Mouse (Mus musculus) adrenal gland, adult 18-20 months (tissue): Measurements from ENCODE around the gene Akt1s1. TPM values are rescaled to one million over a fixed set of nuclear protein-coding genes. Genes with fewer than 3 reads are reported as not detected.

Experiments
- DNase-seq, 2 experiments: peaks; one replicate each; pipeline ENCODE4 v3.0.0; 2021 to 2022; ENCODE audit warnings: low spot score in 2 of 2
- total RNA-seq, 2 experiments: library from RNA; stranded (reverse); gene quantifications; 1 replicate in 1 of 2; 2 replicates in 1 of 2; pipeline ENCODE4 v1.2.3; 2021

The Akt1s1 gene
- total RNA-seq, 2 experiments from 2014 or later = 86.3 to 128 TPM

DNA sequence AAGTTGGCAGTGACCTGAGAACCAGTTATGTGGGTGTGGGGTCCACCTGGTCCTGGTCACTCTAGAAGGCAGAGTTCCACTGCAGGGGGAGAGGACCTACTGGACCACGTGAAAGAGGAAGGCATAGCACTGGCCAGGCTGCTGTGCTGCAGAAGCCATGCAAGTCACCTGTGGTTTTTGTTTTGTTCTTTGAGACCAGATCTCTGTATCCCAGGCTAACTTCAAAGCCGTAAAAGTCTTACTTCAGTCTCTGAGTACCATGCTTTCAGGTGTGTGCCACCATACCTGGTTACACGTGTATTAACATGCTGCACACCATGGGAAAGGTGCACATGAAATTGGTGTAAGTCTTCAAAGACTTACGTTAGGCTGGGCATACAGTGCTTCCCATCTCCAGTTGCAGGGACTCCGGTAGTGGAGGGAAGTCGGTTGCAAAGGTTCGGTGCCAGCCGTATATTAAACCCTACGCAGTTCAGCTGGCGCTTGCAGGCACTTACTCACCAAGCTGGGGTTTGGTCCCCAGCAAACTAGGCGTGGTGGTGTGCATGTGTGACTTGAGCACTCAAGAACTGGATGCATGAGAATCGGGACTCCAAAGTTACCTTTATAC, 2.9 kb downstream of the Akt1s1 start:
- DNase-seq = no peak

DNA sequence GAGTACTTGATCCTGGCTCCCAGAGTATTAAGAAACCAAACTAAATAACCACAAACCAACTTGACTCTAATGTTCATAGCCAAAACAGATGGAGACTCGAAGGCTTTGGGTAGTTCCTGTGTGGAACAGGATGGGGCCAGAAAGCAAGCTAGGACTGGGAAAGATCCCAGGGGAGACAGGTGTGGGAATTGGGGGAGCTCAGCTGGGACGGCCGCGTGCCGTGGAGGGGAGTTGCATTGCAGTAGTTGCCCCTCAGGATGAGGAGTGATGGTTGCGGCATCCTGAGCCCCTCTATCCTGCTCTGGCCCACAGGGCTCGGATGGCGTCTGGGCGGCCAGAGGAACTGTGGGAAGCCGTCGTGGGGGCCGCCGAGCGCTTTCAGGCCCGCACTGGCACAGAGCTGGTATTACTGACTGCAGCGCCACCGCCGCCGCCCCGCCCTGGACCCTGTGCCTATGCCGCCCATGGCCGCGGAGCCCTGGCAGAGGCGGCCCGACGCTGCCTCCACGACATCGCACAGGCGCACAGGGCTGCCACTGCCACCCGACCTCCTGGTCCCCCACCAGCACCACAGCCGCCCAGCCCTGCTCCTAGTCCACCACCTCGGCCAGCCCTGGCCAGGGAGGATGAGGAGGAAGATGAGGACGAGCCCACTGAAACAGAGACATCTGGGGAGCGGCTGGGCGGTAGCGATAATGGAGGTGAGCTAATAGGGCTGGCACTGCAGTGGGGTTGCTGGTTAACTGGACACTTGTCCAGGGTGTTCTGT, 3.7 kb downstream of the Akt1s1 start:
- no peak for DNase-seq

DNA sequence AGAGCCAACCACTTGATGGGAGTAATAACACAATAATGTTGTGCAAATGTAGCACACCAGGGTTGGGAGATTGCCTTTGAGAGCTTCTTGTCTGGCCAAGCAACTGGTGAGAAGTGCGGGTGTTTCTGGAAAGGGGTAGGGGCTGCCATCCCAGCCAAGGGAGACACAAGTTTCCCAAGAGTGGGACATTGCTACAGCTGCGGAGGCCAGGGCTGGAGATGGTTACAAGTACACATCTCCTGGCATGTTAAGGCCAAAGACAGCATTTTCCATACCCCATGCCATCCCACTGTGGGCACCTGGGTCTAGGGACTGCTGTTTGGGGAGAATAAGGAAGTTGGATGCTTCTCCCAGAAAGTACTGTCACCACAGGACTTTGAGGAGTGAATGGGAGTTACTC, 4.3 kb downstream of the Akt1s1 start:
- no peak for DNase-seq

DNA sequence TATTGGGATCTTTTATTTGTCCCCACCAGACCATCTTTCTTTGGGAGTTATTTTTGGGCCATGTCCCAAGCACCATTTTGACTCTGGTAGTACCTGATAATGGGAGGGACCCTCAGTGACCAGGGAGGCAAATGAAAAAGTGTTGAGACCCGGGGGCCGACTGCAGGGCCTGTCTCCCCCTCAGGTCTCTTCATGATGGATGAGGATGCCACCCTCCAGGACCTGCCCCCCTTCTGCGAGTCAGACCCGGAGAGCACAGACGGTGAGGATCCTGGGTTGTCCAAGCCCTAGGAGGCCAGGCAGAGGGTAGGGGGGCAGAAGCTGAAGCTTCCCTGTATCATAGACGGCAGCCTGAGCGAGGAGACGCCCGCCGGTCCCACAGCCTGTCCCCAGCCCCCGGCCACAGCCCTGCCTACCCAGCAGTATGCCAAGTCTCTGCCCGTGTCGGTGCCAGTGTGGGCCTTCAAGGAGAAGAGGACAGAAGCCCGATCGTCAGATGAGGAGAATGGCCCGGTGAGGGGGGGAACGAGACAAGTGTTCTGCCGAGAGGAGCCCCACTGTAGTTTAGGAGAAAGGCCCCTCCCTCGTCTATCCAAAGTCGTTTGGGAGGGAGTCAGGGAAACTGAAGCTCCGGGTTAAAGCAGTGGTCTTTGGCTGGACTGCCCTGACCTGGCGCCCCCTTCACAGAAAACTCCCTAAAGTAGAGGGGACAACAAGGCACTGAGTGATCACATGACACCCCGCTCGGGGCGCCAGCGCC, 5.0 kb downstream of the Akt1s1 start:
- DNase-seq = no peak

DNA sequence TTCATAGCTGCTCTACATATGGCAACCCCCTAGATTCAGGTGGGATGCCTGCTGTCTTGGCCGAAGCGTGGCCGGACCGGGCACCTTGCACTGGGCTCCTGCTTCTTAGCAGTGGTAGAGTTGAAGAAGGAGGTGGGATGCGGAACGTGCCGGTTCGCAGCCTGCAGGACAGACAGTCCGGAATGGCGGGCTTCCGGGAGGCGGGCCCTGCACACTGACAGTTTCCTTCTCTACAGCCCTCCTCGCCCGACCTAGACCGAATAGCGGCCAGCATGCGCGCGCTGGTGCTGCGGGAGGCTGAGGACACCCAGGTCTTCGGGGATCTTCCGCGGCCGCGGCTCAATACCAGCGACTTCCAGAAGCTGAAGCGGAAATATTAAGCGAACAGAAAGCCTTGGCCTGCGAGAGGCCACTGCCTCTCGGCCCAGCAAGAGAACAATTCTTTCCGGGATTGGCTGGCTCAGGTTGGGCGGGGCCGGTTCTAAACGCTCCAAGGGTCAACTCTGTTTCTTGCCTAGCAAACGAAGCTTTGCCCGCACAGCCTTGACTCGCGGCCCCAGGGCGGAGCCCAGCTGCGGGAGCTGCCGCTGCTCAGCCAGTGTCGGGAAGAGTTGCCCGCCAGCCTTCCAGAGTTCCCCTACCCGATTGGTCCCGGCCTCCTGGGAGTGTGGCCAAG, 5.7 kb downstream of the Akt1s1 start:
- DNase-seq = peak; percentile 84 to 85

DNA sequence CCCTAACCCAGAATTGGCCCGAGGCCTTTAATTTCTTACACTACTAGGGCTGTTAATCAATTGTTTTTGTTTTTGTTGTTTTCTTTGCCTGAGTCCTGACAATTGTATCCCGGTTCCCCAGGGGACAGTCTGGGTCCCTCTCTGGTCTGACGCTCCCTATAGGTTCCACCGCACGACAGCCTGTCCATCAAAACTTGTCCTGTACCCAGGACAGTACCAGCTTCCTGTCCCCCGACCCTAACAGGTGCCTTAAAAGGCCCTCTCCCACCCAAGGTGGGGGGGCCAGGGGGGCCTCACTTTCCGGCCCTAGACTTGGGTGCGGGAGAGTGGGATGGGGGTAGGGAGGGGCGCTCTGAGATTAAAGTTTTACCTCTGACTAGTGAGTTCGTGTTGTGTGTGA, 6.2 kb downstream of the Akt1s1 start:
- DNase-seq = no peak

DNA sequence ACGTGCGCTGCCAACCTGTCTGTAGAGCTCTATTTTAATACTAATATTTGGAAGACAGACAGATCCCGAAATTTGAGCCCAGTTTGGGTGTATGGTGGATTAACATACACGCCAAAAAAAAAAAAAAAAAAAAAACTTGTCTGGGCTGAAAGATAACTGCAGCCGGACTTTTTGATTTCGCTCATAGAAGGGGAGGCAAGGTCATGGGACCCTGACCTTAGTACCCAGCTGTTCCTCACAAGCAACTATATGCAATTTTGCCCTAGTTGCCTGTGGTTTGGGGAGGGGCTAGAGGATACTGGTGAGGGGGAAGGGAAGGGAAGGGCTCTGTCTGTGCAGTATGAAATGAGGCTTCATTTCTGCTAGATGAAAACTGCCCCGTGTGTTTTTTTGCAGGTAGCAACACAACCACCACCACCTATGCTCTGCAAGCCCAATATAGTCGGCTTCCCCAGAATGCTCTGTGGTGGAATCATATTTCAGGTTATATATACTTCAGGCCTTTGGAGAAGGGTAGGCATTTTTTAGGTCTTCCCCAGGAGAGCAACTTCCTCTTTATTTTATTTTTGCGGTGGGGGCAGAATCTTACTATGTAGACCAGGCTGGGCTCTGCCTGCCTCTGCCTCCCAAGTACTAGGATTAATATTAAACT, 7.6 kb downstream of the Akt1s1 start:
- DNase-seq = no peak

DNA sequence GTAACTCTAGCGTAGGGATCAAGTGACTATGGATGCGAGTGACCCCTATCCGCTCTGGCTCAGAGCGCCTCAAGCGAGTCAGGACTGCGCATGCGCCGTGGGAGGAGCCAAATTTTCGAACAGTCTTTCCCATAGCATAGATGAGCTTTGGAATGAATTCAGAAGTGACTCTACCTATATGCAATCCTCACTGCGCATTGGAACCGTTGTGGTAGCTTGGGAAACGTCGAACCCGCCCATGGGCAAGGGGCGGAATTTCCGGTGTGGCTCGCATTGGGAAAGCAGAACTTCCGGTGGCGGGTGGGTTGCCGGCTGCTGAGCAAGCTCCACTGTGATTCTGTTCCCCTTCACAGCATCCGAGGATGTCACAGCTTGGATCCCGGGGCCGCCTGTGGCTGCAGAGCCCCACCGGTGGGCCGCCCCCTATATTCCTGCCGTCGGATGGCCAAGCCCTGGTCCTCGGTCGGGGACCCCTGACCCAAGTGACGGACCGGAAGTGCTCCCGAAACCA, 8.3 kb downstream of the Akt1s1 start, which contains the start of gene Pnkp:
Gene Pnkp (plus strand): TSS at position 98 of the 511 bp plus-strand sequence.
- DNase-seq = peak; percentile 78 to 81

DNA sequence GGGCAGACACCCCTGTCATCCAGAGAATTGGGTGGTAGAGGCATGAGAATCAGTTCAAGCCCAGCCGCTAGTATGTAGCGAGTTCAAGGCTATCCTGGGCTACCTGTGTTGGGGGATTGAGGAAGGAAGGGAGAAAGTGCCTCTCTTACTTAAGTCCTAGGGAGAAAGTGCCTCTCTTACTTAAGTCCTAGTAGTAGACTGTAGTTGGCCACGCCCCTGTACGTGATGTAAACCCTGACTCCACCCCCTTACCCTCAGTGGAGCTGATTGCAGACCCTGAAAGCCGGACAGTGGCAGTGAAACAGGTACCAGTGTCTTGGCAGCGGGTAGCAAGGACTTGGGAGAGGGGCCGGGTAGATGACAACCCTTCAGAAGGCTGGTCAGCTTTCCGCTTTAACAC, 9.1 kb downstream of the Akt1s1 start:
- DNase-seq = no peak

DNA sequence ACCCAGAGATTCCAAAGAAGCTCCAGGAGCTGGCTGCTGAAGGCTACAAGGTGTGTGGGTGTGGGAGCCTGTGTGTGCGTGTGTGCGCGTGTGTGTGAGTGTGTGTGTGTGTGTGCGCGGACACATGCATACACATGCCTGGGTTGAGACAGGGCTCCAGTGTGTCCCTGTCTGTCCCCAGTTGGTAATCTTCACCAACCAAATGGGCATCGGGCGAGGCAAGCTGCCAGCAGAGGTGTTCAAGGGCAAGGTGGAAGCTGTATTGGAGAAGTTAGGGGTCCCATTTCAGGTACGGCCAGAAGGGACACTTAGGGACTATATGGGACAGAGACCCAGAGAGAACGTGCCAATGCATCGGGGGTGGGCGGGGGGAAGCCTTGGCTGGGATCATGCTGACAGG, 11.1 kb downstream of the Akt1s1 start:
- no peak for DNase-seq

DNA sequence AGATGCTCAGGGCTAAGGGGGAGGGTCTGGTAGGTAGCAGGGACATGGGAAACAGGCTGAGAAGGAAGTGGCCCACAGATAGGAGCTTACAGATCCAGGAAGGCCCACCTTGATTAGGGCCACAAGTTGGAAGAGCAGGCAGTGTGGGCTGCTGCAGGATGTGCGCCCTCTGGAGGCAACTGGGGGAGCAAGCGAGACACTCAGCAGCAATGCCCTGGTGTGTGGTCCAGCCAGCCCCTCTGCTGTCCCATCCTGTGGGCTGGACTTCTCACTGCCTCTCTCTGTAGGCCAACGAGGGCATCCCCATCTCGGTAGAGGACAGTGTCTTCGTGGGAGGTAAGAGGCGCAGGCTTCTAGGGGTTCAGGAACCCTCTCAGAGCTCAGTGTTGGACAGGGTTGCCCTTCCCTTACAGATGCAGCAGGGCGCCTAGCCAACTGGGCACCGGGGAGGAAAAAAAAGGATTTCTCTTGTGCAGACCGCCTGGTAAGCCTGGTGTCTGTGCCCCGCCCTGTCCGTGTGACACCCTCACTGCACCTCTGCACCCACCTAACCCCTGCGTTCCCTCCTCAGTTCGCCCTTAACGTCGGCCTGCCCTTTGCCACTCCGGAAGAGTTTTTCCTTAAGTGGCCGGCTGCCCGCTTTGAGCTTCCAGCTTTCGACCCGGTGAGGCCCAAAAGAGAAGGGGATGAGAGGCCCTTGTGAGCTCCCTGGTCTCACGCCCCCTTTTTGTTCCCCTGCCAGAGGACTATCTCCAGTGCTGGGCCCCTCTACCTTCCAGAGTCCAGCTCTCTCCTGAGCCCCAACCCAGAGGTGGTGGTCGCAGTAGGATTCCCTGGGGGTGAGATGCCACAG, 12.0 kb downstream of the Akt1s1 start:
- peak; percentile 69 to 75 for DNase-seq

DNA sequence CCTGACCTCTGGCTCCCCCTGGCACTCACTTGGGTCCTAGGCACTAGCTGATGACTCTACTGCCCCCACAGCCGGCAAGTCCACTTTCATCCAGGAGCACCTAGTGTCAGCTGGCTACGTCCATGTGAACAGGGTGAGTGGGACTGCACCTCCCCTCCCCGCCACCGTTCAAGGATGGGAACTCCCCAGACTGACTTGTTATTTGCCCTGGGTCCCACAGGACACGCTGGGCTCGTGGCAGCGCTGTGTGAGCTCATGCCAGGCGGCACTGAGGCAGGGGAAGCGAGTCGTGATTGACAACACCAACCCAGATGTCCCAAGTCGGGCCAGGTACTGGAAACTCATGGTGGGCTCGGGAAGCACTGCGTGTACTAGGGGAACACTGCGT, 12.6 kb downstream of the Akt1s1 start:
- DNase-seq = no peak

DNA sequence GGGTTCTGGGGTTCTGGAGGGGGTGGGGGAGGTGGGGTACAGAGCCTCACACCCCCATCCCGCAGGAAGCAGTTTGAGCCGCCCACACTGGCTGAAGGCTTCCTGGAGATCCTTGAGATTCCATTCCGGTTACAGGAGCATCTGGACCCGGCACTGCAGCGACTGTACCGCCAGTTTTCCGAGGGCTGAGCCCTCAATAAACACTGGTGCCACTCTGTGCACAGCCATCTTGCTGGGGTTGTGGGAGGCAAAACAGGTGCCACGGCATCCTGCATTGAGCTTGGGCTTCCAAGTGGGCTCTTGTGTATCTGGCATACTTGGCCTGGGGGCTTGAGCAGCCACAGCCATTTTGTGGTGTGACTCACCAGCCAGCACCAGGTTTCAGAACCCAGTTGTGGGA, 13.6 kb downstream of the Akt1s1 start:
- DNase-seq = no peak

DNA sequence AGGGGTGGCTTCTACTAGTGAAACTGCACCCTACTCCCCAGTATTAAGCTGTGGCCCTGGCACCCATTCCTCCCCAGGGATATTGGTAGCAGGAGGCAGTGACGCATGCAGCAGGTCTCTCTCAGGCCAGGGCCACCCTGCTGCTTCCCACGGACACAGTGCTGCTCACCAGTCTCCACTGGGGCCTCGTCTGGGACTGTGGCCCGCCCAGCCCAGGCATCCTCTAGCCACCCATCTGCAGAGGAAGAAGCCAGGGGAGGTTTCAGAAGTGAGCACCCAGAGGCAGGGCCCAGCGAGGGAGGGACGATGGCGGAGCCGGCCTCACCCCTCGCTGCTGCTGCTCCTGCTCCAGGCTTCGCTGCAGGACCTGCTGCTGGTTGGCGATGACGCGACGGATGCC, 14.4 kb downstream of the Akt1s1 start:
- DNase-seq = no peak

DNA sequence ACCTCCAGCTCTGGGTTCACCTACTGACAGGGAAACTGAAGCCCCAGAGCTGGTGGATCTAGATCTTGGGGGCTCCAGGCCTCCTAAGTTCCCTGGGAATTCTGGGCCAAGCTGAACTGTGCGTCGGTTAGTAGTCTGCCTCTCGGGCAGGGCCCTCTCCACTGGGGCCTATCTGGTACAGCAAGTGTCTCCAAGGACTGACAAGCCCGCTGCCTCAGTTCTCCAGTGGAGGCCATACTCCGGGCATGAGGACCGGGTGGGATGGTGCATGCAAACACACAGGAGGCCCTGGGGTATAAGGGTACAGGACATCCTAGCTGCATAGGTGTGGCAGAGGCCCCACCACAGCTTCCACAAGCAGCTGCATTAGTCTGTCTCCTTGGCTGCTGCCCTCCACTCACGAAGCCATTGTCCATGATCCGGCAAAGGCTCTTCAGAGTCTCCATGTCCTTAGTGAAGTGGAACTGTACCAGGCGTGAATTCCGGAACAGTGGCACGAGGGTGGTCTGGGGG, 15.2 kb downstream of the Akt1s1 start:
- no peak for DNase-seq

DNA sequence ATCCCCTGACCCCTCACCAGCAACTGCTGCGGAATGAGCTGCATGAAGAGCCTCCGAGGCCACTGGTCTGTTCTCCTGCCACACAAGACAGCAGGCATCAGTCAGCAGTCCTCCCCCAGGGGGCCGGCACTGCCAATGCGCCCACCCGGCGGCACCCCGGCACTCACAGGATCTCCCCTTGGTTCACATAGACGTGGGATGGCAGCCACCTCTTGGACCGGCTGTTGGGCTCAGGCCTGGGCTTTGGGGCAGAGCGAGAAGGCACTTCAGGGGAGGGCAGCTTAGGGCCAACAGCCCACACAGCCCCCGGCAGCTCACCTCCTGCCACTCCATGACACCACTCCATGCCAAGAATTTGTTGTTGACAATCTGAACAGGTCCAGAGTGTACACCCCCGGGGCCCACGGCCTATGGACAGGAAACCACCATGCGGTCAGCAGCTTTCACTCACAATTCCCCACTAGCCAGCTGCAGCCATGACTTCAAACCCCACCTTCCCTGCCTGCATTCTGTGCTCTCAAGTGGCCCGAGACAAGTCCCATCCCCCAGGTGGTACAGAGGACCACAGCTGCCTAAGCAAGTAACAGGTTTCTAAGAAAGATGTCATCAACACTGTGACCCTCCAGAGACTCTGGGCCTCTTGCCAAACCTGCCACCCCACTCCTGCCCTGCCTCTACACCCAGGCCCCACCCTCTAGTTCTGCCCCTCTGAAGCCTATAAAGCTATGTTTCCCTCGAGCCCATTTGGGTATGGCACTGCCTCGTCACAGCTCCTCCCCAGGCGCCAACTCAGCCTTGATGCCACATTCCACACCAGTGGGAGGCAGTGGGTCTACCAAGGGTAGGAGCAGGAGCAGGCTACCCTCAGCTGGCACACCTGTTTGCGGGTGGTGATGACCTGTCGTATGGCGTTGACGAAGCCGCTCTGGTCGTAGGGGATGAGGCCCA, 16.1 kb downstream of the Akt1s1 start:
- DNase-seq = no peak

DNA sequence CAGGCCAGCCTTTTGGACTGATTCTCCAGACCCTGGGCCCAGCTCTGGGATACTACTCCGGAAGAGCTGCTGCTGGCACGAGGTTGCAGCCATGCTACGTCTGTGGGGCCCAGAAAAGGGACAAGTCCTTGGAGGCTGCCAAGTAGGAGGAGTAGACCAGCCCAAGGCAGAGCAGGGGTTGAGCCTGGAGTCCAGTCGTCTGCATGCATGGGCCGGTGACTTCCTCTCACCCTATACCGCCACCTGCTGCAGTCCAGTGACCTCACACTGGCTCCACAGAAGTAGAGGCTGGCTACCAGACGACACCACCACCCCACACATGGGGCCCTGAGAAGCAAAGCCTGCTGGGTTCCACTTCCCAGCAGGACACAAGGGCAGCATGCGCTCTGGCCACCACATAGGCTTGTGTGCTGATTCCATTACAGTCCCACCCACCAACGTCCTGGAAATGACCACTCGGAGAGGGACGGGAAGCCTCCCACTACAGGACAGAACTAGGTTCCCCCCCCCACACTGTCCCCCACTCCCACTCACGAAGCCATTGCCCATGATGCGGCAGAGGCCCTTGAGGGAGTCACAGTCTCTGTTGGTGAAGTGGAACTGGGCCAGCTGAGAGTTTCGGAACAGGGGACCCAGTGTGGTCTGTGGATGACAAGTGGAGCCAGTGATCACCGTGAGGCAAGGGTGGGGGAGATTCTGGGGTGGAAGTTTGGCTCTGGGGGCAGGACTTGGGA, 17.7 kb downstream of the Akt1s1 start:
- peak; percentile 57 to 65 for DNase-seq
